Mouse (Mus musculus) lung, adult 18-20 months (tissue): ENCODE results near the gene Srrm3.

Experiments
- DNase-seq, 2 experiments: peaks; one replicate each; pipeline ENCODE4 v3.0.0; 2022; ENCODE audit warnings: mixed read lengths in 2 of 2

Gene Srrm3

DNA sequence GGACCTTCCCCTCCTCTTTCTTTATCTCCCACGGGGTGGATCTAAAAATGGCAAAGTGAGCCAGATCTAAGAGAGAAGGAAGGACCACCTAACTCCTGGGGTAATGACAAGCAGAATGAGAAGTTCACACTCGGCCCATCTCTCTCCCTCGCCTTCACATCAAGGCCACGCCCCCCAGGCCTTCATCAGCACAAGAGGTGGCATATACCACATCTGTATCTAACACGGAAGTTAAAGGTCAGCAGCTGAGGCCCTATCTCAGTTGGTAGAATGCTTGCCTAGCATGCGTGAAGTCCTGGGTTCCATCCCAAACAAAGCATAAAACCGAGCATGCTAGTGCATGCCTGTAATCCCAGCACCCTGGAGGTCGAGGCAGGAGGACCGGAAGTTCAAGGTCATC is 67.1 kb downstream of the Srrm3 start:
- no peak for DNase-seq

- DNase-seq = peak; percentile 73 to 82
These were observed 70.5 kb downstream of the Srrm3 start for GRCm38 (mm10) chr5:135877180-135877579.

DNA sequence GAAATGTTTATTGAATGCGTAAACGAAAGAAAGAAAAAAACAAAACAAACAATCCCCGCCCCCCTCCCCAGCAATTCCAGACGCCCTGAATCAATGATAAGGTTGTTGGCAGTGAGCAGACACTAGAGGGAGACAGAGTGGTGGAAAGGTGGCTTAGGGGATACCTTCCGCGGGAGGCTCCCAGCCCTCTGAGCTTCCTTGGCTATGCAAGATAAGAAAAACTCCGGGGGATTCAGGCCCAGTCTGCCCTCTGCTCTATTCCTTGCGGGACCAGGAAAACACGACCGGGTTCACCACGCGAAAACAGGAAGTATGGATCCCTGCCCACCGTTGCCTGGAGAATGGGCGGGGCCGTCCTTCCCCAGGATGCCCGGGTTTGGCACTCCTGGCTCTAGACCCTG is 71.1 kb downstream of the Srrm3 start:
- peak; percentile 81 to 85 for DNase-seq

DNA sequence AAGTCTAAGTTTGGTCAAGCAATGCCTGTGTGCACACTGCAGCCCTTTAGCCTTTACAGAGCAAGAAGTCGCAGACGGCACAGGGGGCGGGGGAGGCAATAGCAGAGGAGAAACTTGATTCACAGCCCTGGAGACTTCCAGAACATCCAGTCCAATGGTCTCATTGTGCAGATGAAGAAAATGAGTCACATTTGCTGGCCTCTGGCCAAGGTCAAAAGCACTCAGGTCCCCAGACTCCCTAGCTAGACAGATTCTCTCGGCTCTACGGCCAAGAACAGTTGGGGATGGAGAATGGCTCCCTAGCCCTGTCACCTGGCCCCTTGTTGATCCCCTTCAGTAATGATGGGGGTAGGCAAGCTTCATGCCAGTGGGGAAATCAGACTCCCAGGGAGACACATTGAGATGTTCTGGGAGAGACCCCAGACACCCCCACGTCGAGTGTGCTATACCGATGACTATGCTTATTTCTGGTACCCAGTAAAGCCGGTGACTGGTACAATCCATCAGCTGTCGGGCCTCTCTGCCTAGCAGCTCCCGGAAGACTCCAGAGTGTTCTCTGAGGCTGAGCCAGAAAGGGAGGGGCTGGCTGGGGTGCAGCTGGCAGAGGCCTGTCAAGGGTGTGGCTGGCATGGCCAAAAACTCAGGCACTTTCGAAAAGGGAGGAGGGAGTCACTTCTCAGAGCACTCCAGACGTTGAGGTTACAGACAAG is 72.9 kb downstream of the Srrm3 start:
- peak; percentile 95 to 97 for DNase-seq

GRCm38 (mm10) chr5:135884641-135885040 is 78.0 kb downstream of the Srrm3 start:
- no peak for DNase-seq

GRCm38 (mm10) chr5:135887675-135888102 is 81.0 kb downstream of the Srrm3 start, which contains the start of gene Hspb1:
Gene Hspb1, plus strand, starts transcription at chr5:135887919.
- peak; percentile 96 to 98 for DNase-seq

DNA sequence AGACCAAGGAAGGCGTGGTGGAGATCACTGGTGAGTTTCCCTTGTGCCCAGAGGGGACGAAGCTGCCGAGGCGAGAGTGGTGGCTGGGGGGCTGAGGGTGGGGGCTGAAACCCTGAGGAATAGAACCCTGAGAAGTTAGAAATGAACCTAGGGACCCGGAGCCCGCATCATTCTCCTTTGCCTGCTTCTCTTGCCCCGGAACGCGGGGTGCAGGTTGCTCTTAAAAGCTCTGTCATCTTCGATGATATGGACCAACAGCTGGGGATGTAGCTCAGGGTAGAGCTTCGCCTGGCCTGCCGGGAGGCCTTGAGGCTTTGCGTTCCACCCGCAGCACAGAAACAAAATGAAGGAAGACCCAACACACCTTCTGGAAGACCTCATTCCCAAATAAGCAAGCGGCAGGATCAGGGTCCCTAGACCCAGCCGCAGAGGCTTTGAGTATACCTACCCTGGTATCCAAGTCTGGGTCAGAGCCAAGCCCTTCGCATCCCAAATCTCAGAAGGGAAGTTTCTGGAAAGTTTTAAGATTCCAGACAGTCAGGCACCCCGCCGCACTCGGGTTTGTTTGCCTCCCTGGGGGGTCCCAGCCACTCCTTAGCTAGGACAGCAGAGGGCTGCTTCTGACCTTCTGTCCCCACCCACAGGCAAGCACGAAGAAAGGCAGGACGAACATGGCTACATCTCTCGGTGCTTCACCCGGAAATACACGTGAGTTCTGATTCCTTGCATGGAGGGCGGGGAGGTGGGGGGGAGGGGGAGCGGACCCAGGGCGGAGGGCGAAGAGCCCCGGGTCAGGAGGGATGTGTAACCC is 81.9 kb downstream of the Srrm3 start:
- peak; percentile 47 to 53 for DNase-seq

DNA sequence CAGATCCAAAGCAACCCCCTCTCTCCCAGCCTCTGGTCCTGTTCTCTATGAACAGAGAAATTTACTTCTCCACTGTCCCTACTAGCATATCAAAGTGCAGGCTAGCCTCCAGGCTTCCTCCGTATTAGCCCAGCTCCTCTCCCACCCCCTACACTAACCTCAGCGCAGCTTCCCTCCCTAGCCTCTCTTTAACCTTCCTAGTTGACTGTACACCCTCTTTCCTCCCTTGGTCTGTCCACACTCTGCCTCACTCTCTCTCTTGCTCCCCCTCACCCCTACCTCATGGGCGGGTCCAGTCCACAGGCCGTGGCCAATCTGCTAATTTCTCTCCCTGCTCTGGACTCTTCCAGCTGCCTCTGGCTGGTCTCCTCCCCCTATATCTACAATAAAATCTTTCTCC is 83.6 kb downstream of the Srrm3 start:
- DNase-seq = no peak

GRCm38 (mm10) chr5:135890920-135891319 is 84.2 kb downstream of the Srrm3 start:
- DNase-seq = no peak

- no peak for DNase-seq
These were observed 86.1 kb downstream of the Srrm3 start for GRCm38 (mm10) chr5:135892589-135893351.

- DNase-seq = no peak
These were observed 88.3 kb downstream of the Srrm3 start for GRCm38 (mm10) chr5:135894958-135895357.

DNA sequence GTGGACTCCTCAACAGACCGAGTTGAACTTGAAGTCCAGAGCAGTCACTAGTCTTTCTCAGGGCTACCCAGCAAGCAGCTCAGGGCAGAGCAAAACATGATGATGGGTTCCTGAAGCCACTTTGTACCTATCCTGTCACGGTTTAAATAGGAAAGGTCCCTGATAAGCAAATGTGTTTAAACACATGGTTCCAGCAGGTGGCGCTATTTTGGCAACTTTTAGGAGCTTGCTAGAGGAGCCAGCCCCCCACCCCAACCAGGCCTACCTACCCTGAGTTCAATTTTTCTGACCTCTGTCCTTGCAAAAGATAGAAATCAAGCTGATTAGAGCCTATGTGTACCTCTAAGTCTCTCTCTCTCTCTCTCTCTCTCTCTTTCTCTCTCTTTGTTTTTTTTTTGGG is 91.3 kb downstream of the Srrm3 start:
- peak in 1 of 2 experiments; percentile 61 for DNase-seq

DNA sequence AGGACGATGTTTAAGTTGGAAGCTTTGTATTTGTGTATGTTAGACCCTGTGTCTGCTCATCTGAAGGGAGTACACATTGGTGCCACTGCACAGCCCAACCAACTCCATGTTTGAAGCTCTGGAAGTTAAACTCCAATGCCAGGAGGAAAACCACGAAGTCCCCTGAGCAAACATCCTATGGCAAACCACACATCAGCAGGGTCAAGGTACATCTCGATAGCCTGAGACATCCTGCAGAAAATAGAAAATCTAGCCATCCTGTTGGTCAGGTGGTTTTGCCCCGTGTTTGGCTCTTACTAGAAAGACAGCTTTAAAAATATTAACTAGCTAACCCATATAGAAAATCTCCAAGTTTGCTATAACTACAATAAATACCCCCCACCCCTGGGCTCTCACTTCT is 92.3 kb downstream of the Srrm3 start:
- no peak for DNase-seq

GRCm38 (mm10) chr5:135899833-135900232 is 93.1 kb downstream of the Srrm3 start:
- DNase-seq = no peak

DNA sequence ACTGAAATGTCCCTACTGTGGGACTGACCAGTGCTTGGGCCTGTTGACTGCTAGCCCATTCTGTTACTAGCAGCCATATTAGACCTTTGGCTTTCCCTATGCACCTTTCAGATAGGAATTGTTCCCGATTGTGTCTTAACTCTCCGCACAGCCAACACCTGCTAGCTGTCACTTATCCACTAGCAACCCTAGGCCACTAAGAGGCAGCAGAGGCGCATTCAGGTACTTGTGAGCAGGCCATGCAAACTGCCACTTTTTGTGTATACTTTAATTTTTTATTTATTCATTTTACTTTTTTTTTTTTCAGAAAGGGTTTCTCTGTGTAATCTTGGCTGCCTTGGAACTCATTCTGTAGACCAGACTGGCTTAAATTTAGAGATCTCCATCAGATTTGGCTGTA is 94.0 kb downstream of the Srrm3 start:
- no peak for DNase-seq

GRCm38 (mm10) chr5:135901354-135902095 is 94.8 kb downstream of the Srrm3 start:
- DNase-seq = no peak

GRCm38 (mm10) chr5:135903058-135903457 is 96.4 kb downstream of the Srrm3 start:
- no peak for DNase-seq

DNA sequence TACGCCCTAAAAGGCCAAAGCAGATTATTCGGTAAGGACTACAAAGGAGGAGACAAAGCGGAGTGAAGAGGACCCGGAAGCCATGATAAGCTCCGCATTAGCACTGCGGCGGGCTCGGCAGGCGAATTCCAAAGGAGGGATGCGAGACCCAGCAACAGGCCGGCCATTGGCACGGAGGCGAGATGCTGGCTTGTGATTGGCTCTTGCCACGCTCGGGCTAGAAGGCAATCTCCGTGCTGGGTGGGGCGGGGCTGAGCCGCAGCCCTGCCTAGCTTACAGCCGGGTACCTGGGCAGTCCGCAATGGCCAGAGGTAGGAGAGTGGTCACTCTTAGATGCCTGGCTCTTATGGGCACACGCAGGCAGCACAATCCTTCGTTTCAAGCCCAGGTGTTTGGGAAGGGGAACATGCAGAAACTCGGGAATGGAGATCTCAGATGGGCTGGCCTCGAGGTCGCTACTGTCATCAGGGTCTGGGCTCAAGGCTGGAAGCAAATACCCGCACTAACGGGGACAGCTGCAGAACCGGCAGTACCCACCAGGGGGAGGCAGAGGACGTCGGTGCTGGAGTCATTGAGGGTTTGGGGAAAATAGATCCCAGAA is 97.0 kb downstream of the Srrm3 start:
- peak; percentile 90 to 93 for DNase-seq

DNA sequence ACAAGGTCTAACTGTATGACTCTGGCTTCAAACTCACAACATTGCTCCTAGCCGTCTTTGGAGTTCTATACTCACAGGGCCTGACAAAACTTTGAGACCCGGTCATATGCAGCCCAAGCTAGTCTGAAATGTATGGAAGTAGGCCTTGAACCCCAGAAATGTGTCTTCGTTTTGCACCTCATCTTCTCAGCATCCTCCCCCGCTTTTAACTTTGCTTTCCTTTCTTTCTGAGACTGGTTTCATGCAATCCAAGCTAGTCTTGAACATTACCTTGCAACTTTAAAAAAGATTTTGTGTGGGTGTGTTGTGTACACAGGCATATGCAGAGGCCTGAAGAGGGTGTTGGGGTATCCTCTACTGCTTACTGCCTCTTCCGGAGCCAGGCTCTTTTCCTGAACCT is 97.6 kb downstream of the Srrm3 start:
- no peak for DNase-seq

DNA sequence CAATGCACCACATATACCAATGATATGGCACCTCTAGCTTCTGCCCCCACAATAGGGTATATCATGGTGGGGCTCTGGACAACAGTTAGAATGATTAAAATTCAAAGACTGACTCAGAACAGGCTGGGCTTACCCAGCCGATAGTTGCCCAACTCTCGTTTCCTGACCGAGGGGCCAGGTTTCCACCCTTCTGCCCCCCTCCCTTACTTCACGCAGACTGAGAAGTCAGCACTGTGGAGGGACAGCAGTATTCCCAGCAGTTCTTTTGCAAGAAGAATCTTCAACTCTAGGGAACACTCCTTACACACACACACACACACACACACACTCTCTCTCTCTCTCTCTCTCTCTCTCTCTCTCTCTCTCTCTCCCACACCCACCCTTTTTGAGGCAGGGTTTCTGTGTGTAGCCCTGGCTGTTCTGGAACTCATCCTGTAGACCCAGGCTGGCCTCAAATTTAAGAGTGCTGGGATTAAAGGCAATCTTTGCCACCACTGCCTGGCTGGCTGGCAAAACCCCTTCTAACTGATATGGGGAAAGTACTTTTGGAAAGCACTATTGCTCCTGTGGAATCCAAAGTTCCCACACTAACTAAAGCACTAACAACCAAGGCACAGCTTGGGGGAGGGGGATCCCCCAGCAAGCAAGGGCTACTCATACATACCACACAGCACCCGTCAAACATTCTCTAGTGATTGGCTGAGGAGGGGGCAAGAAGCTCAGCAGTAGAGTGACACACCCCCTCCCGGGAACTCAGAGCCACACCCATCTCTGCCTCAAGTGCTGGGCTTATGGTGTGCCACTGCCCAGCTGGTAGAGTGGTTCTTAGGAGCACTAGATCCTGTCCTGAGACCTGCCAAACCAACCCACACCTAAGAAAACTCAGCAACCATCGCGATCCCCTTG is 98.9 kb downstream of the Srrm3 start:
- DNase-seq = peak in 1 of 2 experiments; percentile 42

GRCm38 (mm10) chr5:135906846-135907245 is 100.2 kb downstream of the Srrm3 start:
- peak; percentile 28 to 56 for DNase-seq
